Mouse (Mus musculus): ENCODE data around the gene Itgb8. TPM values are rescaled to one million over a fixed set of nuclear protein-coding genes. Genes with fewer than 3 reads are reported as not detected.

Itgb8 gene
- polyA plus RNA-seq, 1 experiment from 2014 or later = 29.6 TPM

DNA sequence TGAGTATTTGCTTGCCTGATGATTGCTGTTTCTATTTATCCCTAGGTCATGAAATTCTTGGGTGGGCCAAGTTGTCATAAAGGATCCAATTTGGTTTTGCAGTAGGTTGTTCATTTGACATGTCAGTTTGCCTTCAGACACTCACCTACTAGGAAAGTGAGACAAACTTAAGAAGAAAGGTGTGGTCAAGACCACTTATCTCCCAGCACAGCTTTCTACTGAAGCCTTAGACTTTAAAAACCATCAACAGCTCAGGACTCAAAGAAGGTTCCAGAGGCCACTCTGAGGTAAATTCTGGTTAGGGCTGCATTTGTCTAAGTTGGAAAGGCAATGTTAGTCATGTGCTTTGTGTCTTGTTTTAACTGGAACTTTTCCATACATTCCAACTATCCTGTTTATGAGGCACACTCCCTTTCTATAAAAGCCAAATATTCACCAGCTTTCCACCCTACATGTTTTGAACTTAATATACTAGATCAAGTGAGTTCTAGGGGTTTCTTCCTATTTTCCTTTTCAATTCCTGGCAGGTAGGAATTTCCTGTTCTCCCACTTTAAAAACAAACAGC, 20.8 kb downstream of the Itgb8 start:
- ATAC-seq (ENCODE audit: low FRiP score) = no peak
- Histone ChIP-seq H3K36me3 (ENCODE audit: control insufficient read depth, insufficient read depth, low read length) (no peaks in the 10 kb centered on the region), H3K9me3 (ENCODE audit: control insufficient read depth, low read length) (no peaks in the 10 kb centered on the region), H3K27me3 (ENCODE audit: control insufficient read depth, insufficient read depth, low read length) (no peaks in the 10 kb centered on the region), H3K4me2 (replicated peaks; ENCODE audit: low read depth, low read length) (no peak overlapping the region), H3K9ac (ENCODE audit: low read depth, low read length) (no peak overlapping the region), H3K4me3 (ENCODE audit: low read depth, low read length) (no peak overlapping the region), H3K27ac (ENCODE audit: low read depth, low read length) (no peak overlapping the region), H3K4me1 (replicated peaks; ENCODE audit: control insufficient read depth, insufficient read depth, low read length) (no peaks in the 10 kb centered on the region)
- DNase-seq (ENCODE audit: low spot score) = no peak

GRCm38 (mm10) chr12:119215225-119215624, 23.4 kb downstream of the Itgb8 start:
- Histone ChIP-seq H3K9ac (ENCODE audit: low read depth, low read length) (no peak overlapping the region), H3K9me3 (ENCODE audit: control insufficient read depth, low read length) (no peaks in the 10 kb centered on the region), H3K4me1 (replicated peaks; ENCODE audit: control insufficient read depth, insufficient read depth, low read length) (no peaks in the 10 kb centered on the region), H3K27ac (ENCODE audit: low read depth, low read length) (no peak overlapping the region), H3K36me3 (ENCODE audit: control insufficient read depth, insufficient read depth, low read length) (no peaks in the 10 kb centered on the region), H3K4me2 (replicated peaks; ENCODE audit: low read depth, low read length) (no peak overlapping the region), H3K27me3 (ENCODE audit: control insufficient read depth, insufficient read depth, low read length) (no peaks in the 10 kb centered on the region), H3K4me3 (ENCODE audit: low read depth, low read length) (no peak overlapping the region)
- DNase-seq (ENCODE audit: low spot score) (no peak), ATAC-seq (ENCODE audit: low FRiP score) (no peak)
- 94% methylated on average over 3 of the region's 3 CpGs for WGBS

- H3K9me3 ChIP-seq (ENCODE audit: control insufficient read depth, low read length) = no peaks in the 10 kb centered on the region
- ATAC-seq (ENCODE audit: low FRiP score) = no peak
- H3K4me3 ChIP-seq (ENCODE audit: low read depth, low read length) = no peak overlapping the region
- WGBS = 66% methylated on average over 2 of the region's 2 CpGs
- no peak overlapping the region for H3K9ac ChIP-seq (ENCODE audit: low read depth, low read length)
- H3K4me1 ChIP-seq (replicated peaks; ENCODE audit: control insufficient read depth, insufficient read depth, low read length) = no peaks in the 10 kb centered on the region
- no peaks in the 10 kb centered on the region for H3K36me3 ChIP-seq (ENCODE audit: control insufficient read depth, insufficient read depth, low read length)
- no peak for DNase-seq (ENCODE audit: low spot score)
- no peak overlapping the region for H3K4me2 ChIP-seq (replicated peaks; ENCODE audit: low read depth, low read length)
- H3K27me3 ChIP-seq (ENCODE audit: control insufficient read depth, insufficient read depth, low read length) = no peaks in the 10 kb centered on the region
- H3K27ac ChIP-seq (ENCODE audit: low read depth, low read length) = no peak overlapping the region
These were observed 27.1 kb downstream of the Itgb8 start for GRCm38 (mm10) chr12:119211533-119211932.

GRCm38 (mm10) chr12:119210590-119210989, 28.0 kb downstream of the Itgb8 start:
- no peaks in the 10 kb centered on the region for H3K9me3 ChIP-seq (ENCODE audit: control insufficient read depth, low read length)
- H3K4me3 ChIP-seq (ENCODE audit: low read depth, low read length) = no peak overlapping the region
- no peak overlapping the region for H3K4me2 ChIP-seq (replicated peaks; ENCODE audit: low read depth, low read length)
- no peaks in the 10 kb centered on the region for H3K36me3 ChIP-seq (ENCODE audit: control insufficient read depth, insufficient read depth, low read length)
- H3K4me1 ChIP-seq (replicated peaks; ENCODE audit: control insufficient read depth, insufficient read depth, low read length) = no peaks in the 10 kb centered on the region
- no peak overlapping the region for H3K27ac ChIP-seq (ENCODE audit: low read depth, low read length)
- H3K27me3 ChIP-seq (ENCODE audit: control insufficient read depth, insufficient read depth, low read length) = no peaks in the 10 kb centered on the region
- no peak for DNase-seq (ENCODE audit: low spot score)
- no peak overlapping the region for H3K9ac ChIP-seq (ENCODE audit: low read depth, low read length)
- WGBS = 95% methylated on average over 2 of the region's 2 CpGs
- no peak for ATAC-seq (ENCODE audit: low FRiP score)

- Histone ChIP-seq H3K36me3 (ENCODE audit: control insufficient read depth, insufficient read depth, low read length) (no peaks in the 10 kb centered on the region), H3K9ac (ENCODE audit: low read depth, low read length) (no peak overlapping the region), H3K4me1 (replicated peaks; ENCODE audit: control insufficient read depth, insufficient read depth, low read length) (no peaks in the 10 kb centered on the region), H3K4me3 (ENCODE audit: low read depth, low read length) (no peak overlapping the region), H3K27me3 (ENCODE audit: control insufficient read depth, insufficient read depth, low read length) (no peaks in the 10 kb centered on the region), H3K27ac (ENCODE audit: low read depth, low read length) (no peak overlapping the region), H3K9me3 (ENCODE audit: control insufficient read depth, low read length) (no peaks in the 10 kb centered on the region), H3K4me2 (replicated peaks; ENCODE audit: low read depth, low read length) (no peak overlapping the region)
- ATAC-seq (ENCODE audit: low FRiP score) (no peak), DNase-seq (ENCODE audit: low spot score) (no peak)
- 89% methylated on average over 1 of the region's 1 CpGs for WGBS
These were observed 28.6 kb downstream of the Itgb8 start for GRCm38 (mm10) chr12:119210073-119210425.

DNA sequence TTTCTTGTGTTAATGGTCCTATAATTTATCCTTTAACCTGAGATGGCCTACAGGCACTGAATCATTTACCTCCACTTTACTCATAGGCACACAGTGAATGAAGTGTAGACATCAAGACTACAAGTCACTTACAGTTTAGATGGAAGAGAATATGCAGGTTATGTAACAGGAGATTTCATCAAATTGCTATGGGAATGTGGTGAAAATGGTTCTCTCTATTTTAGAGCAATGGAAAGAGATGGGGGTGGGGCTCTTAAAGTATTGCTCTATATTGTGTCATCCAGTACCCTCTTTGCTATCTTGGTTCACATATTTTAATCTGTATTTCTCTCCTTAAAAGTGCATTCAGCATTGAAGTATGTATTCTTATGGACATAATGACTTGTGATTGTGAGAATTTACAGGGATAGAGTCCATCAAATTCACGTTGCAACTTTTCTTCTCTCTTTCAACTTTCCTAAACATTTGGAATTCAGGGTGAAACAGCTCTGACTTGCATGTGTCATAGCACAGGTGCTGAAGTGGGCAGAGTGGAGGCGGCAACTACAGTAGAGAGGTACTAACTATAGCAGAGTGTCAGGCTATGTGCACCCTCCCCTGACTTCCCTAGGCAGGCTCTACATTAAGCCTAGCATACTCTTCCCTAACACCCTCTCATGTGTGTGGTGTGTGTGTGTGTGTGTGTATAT, 29.1 kb downstream of the Itgb8 start:
- Histone ChIP-seq H3K4me2 (replicated peaks; ENCODE audit: low read depth, low read length) (no peak overlapping the region), H3K9me3 (ENCODE audit: control insufficient read depth, low read length) (no peaks in the 10 kb centered on the region), H3K27ac (ENCODE audit: low read depth, low read length) (no peak overlapping the region), H3K4me3 (ENCODE audit: low read depth, low read length) (no peak overlapping the region), H3K4me1 (replicated peaks; ENCODE audit: control insufficient read depth, insufficient read depth, low read length) (no peaks in the 10 kb centered on the region), H3K27me3 (ENCODE audit: control insufficient read depth, insufficient read depth, low read length) (no peaks in the 10 kb centered on the region), H3K36me3 (ENCODE audit: control insufficient read depth, insufficient read depth, low read length) (no peaks in the 10 kb centered on the region), H3K9ac (ENCODE audit: low read depth, low read length) (no peak overlapping the region)
- 90% methylated on average over 2 of the region's 2 CpGs for WGBS
- ATAC-seq (ENCODE audit: low FRiP score) (no peak), DNase-seq (ENCODE audit: low spot score) (no peak)

DNA sequence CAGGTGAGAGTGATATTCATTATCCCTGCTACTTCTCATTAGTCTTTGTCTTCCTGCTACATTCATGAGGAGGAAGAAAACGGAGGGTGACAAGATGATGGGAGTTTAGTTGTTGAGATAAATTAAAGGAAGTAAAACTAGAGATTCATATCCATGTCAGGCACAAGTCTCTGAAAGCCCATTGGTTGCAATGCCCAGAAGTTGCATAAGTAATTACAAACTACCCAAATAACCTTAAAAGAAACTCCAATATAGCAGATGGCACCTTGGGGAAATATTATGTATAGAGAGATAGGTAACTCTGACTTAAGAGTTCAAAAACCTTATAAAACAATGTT, 31.2 kb downstream of the Itgb8 start:
- 81% methylated on average over 1 of the region's 1 CpGs for WGBS
- H3K9me3 ChIP-seq (ENCODE audit: control insufficient read depth, low read length) = no peaks in the 10 kb centered on the region
- no peaks in the 10 kb centered on the region for H3K36me3 ChIP-seq (ENCODE audit: control insufficient read depth, insufficient read depth, low read length)
- H3K4me2 ChIP-seq (replicated peaks; ENCODE audit: low read depth, low read length) = no peak overlapping the region
- H3K4me3 ChIP-seq (ENCODE audit: low read depth, low read length) = no peak overlapping the region
- H3K27ac ChIP-seq (ENCODE audit: low read depth, low read length) = no peak overlapping the region
- no peak overlapping the region for H3K9ac ChIP-seq (ENCODE audit: low read depth, low read length)
- H3K27me3 ChIP-seq (ENCODE audit: control insufficient read depth, insufficient read depth, low read length) = no peaks in the 10 kb centered on the region
- H3K4me1 ChIP-seq (replicated peaks; ENCODE audit: control insufficient read depth, insufficient read depth, low read length) = no peaks in the 10 kb centered on the region
- DNase-seq (ENCODE audit: low spot score) (no peak), ATAC-seq (ENCODE audit: low FRiP score) (no peak)

DNA sequence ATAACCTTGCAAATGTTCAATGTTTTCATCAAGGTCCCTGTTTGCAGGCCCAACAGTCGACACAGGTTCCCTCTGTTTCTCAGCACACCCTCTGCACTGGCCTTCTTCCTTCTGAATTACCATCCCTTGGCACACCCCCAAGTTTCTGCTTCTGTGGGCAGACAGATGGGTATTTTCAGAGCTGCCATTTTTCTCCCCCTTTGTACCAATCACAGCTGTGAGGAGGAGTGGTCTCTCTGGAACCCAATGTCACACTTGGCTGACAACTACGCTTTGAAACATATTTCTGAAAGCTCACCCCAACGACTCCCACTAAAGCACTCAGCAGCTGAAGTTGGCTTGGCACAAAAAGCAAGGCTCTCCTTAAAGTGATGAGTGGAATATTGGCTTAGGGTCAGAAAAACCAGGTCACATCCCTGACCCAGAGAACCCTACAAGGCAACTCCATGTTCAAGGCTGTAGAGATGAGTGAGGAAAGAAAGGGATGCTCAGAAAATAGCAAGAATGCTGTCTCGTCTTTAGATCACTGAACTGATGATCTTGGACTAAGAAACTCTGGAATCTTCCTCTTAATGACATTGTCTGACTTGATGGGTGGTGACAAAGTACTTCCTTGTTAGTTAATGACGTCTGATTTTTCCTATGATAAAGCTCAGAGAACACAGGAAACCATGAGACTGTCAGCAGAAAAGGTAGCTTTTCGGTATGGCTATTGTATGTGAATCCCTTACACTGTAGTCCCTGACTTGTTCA, 31.7 kb downstream of the Itgb8 start:
- no peaks in the 10 kb centered on the region for H3K36me3 ChIP-seq (ENCODE audit: control insufficient read depth, insufficient read depth, low read length)
- DNase-seq (ENCODE audit: low spot score) (no peak), ATAC-seq (ENCODE audit: low FRiP score) (no peak)
- H3K9me3 ChIP-seq (ENCODE audit: control insufficient read depth, low read length) = no peaks in the 10 kb centered on the region
- no peak overlapping the region for H3K9ac ChIP-seq (ENCODE audit: low read depth, low read length)
- H3K4me2 ChIP-seq (replicated peaks; ENCODE audit: low read depth, low read length) = no peak overlapping the region
- H3K27ac ChIP-seq (ENCODE audit: low read depth, low read length) = no peak overlapping the region
- no peak overlapping the region for H3K4me3 ChIP-seq (ENCODE audit: low read depth, low read length)
- no peaks in the 10 kb centered on the region for H3K27me3 ChIP-seq (ENCODE audit: control insufficient read depth, insufficient read depth, low read length)
- no peaks in the 10 kb centered on the region for H3K4me1 ChIP-seq (replicated peaks; ENCODE audit: control insufficient read depth, insufficient read depth, low read length)
- WGBS = 86% methylated on average over 6 of the region's 6 CpGs

GRCm38 (mm10) chr12:119204411-119204810, 34.2 kb downstream of the Itgb8 start:
- Histone ChIP-seq H3K9ac (ENCODE audit: low read depth, low read length) (no peak overlapping the region), H3K36me3 (ENCODE audit: control insufficient read depth, insufficient read depth, low read length) (no peaks in the 10 kb centered on the region), H3K9me3 (ENCODE audit: control insufficient read depth, low read length) (no peaks in the 10 kb centered on the region), H3K4me2 (replicated peaks; ENCODE audit: low read depth, low read length) (no peak overlapping the region), H3K4me1 (replicated peaks; ENCODE audit: control insufficient read depth, insufficient read depth, low read length) (no peaks in the 10 kb centered on the region), H3K4me3 (ENCODE audit: low read depth, low read length) (no peak overlapping the region), H3K27me3 (ENCODE audit: control insufficient read depth, insufficient read depth, low read length) (no peaks in the 10 kb centered on the region), H3K27ac (ENCODE audit: low read depth, low read length) (no peak overlapping the region)
- no peak for DNase-seq (ENCODE audit: low spot score)
- no peak for ATAC-seq (ENCODE audit: low FRiP score)
- 86% methylated on average over 2 of the region's 2 CpGs for WGBS

Data from hindbrain, embryonic 11.5 days (tissue).